Mouse (Mus musculus) left cerebral cortex, postnatal 25 days (tissue): ENCODE measurements at regions not wholly inside any gene's neighbourhood (a gene's known extent, or its start where the extent isn't known, plus 50 kb on each side); places are given as distances from the start of the nearest gene placed in this dataset.

Source experiments
- DNase-seq, 2 experiments: peaks; one replicate each; pipeline ENCODE4 v3.0.0; 2022; ENCODE audit warnings: low spot score in 2 of 2, mixed read lengths in 1 of 2
- intact Hi-C: fragments of 180-260 bp; cut with DNase I; formaldehyde crosslinking; loops from one replicate; pipeline ENCODE4 v1.15.1; 2025

- intact Hi-C loops, result no loop called here
- DNase-seq, result no peak
Observed at GRCm38 (mm10) chr9:92097806-92098205, 94.9 kb upstream of the Plscr5 start.

- DNase-seq, result no peak
- intact Hi-C loops, result no loop called here
Observed at GRCm38 (mm10) chr9:92129504-92129903, 63.2 kb upstream of the Plscr5 start.

DNA sequence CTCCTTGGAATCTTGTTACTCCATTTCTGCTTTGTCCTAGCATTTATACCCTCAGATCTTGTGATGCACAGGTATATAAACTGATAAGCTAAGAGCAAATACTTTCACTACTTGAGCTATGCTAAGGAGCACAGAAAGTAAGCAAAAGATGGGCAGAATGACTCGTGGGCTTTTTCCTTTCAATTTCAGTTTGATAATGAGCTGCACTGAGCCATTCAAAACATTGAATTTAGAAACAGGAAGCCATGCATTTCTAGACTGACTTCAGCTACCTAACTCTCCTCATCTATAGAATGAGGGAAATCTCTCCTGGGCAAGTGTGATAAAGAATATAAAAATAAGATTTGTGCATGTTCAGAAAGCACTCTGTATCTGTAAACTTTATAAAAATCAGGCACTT, 62.3 kb upstream of the Plscr5 start:
- intact Hi-C loops, result no loop called here
- no peak for DNase-seq

GRCm38 (mm10) chr9:92132440-92132839, 60.3 kb upstream of the Plscr5 start:
- intact Hi-C loops, result no loop called here
- DNase-seq, result peak in 1 of 2 experiments; percentile 6

GRCm38 (mm10) chr9:92141924-92142323, 50.8 kb upstream of the Plscr5 start:
- intact Hi-C loops, result loop anchor here (5.0 to 10.0 kb wide), 2 partner anchors 233 to 590 kb away; no protein-coding TSS in a partner anchor
- peak in 1 of 2 experiments; percentile 58 for DNase-seq
